18 mouse cellular contexts compared by ENCODE assay signal in the genomic region with DNA sequence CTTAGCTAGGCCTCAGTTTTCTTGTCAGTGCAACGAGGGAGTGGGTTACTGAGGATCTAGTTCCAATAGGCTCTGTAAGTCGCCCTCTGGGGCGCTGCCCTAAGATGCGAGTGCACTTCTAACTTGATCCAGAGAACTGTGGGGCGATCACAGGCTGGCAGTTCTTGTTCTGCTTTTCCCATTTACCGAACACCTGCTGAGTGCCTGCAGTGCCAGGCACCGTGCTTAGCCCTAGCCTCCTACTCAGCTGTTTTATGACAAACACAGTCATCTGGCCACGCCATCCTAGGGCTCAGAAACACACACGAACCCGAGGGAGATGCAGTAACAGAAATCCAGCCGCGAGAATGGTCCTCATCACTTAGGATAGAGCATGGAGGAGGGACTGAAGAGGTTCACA. TPM values are rescaled to one million over a fixed set of nuclear protein-coding genes. Genes with fewer than 3 reads are reported as not detected.
A peak's percentile ranks its signal among the peaks of the same experiment; 100 is the strongest.
DNase-seq lines count a peak whose midpoint lies in the region; ATAC-seq lines count a peak whose summit lies in the region.
"Had no signal": no experiment of that assay in that cellular context is flagged by ENCODE, and none has a peak within 500 bp of the region (broad histone marks: within the 10 kb centered on the region; RNA-seq: fewer than 3 reads in every experiment).

No protein-coding gene starts in this region.

- intact Hi-C loops in left cerebral cortex, postnatal 36 days (cut with DNase I): no loop called here

- H3K27me3 ChIP-seq in heart, embryonic 11.5 days (ENCODE audit: control insufficient read depth, insufficient read depth, low read length): peaks cover 6% of the 10 kb centered on the region
- no peaks in the 10 kb centered on the region for H3K27me3 ChIP-seq in neural tube, embryonic 12.5 days (replicated peaks)
- no peaks in the 10 kb centered on the region for H3K27me3 ChIP-seq in neural tube, embryonic 15.5 days (replicated peaks)
- no peaks in the 10 kb centered on the region for H3K27me3 ChIP-seq in embryonic facial prominence, embryonic 14.5 days (replicated peaks; ENCODE audit: control insufficient read depth, insufficient read depth, low read length)
- H3K27me3 ChIP-seq: hindbrain, embryonic 15.5 days had no signal

- WGBS in heart, embryonic 11.5 days (ENCODE audit: insufficient replicate concordance): 34% methylated on average over 12 of the region's 12 CpGs
- 33% methylated on average over 12 of the region's 12 CpGs for WGBS in neural tube, embryonic 12.5 days
- 31% methylated on average over 12 of the region's 12 CpGs for WGBS in neural tube, embryonic 15.5 days
- 28% methylated on average over 12 of the region's 12 CpGs for WGBS in embryonic facial prominence, embryonic 14.5 days

- H3K36me3 ChIP-seq in heart, embryonic 11.5 days (ENCODE audit: control insufficient read depth, insufficient read depth, low read length): no peaks in the 10 kb centered on the region
- 0 out of 2 replicates have a peak, but pooled peaks cover 4% of the 10 kb centered on the region for H3K36me3 ChIP-seq in neural tube, embryonic 12.5 days
- peaks cover 17% of the 10 kb centered on the region for H3K36me3 ChIP-seq in neural tube, embryonic 15.5 days
- no peaks in the 10 kb centered on the region for H3K36me3 ChIP-seq in embryonic facial prominence, embryonic 14.5 days (ENCODE audit: control insufficient read depth, insufficient read depth, low read length)
- H3K36me3 ChIP-seq: limb, embryonic 15.5 days had no signal

- H3K9ac ChIP-seq in heart, embryonic 11.5 days (ENCODE audit: low read depth, low read length): no peak overlapping the region
- H3K9ac ChIP-seq in neural tube, embryonic 12.5 days: no peak overlapping the region
- no peak overlapping the region for H3K9ac ChIP-seq in neural tube, embryonic 15.5 days (replicated peaks)
- no peak overlapping the region for H3K9ac ChIP-seq in embryonic facial prominence, embryonic 14.5 days (ENCODE audit: low read depth, low read length)
- H3K9ac ChIP-seq: hindbrain, embryonic 15.5 days; limb, embryonic 15.5 days; lung, embryonic 14.5 days had no signal

- no peak for DNase-seq in heart, adult 9 months (ENCODE audit: low spot score in 2 of 2)
- DNase-seq in embryonic facial prominence, embryonic 14.5 days (ENCODE audit: low spot score): no peak
- DNase-seq in left cerebral cortex, postnatal 36 days (ENCODE audit: low spot score in 2 of 2): no peak
- no peak for DNase-seq in right cerebral cortex, adult 18-20 months
- DNase-seq: adrenal gland, postnatal 14 days; kidney, adult 11 months; kidney, postnatal 36 days; layer of hippocampus, postnatal 36 days; lung, embryonic 14.5 days; right cerebral cortex, postnatal 25 days had no signal

- H3K4me1 ChIP-seq in heart, embryonic 11.5 days (ENCODE audit: control insufficient read depth, insufficient read depth, low read length): no peaks in the 10 kb centered on the region
- no peaks in the 10 kb centered on the region for H3K4me1 ChIP-seq in neural tube, embryonic 12.5 days
- H3K4me1 ChIP-seq in neural tube, embryonic 15.5 days: no peaks in the 10 kb centered on the region
- no peaks in the 10 kb centered on the region for H3K4me1 ChIP-seq in embryonic facial prominence, embryonic 14.5 days (ENCODE audit: control insufficient read depth, insufficient read depth, low read length)
- H3K4me1 ChIP-seq: hindbrain, embryonic 15.5 days; limb, embryonic 15.5 days had no signal

- no peaks in the 10 kb centered on the region for H3K9me3 ChIP-seq in heart, embryonic 11.5 days (replicated peaks; ENCODE audit: control insufficient read depth, low read length)
- no peaks in the 10 kb centered on the region for H3K9me3 ChIP-seq in neural tube, embryonic 12.5 days
- no peaks in the 10 kb centered on the region for H3K9me3 ChIP-seq in neural tube, embryonic 15.5 days (replicated peaks)
- H3K9me3 ChIP-seq in embryonic facial prominence, embryonic 14.5 days (ENCODE audit: control insufficient read depth, low read length): no peaks in the 10 kb centered on the region
- H3K9me3 ChIP-seq: hindbrain, embryonic 15.5 days; limb, embryonic 15.5 days had no signal

- H3K4me2 ChIP-seq in heart, embryonic 11.5 days: peak overlapping the region; percentile 0; the same call in 1 of the 2 replicates
- 0 out of 2 replicates have a peak overlapping the region, but pooled peaks have one; percentile 26 for H3K4me2 ChIP-seq in neural tube, embryonic 12.5 days (replicated peaks)
- H3K4me2 ChIP-seq in neural tube, embryonic 15.5 days: no peak overlapping the region
- H3K4me2 ChIP-seq in embryonic facial prominence, embryonic 14.5 days (ENCODE audit: low read depth, low read length): 0 out of 2 replicates have a peak overlapping the region, but pooled peaks have one; percentile 18
- H3K4me2 ChIP-seq: hindbrain, embryonic 15.5 days; limb, embryonic 15.5 days; lung, embryonic 14.5 days had no signal

- no peak overlapping the region for H3K4me3 ChIP-seq in heart, embryonic 11.5 days (ENCODE audit: low read depth, low read length)
- no peak overlapping the region for H3K4me3 ChIP-seq in neural tube, embryonic 12.5 days
- H3K4me3 ChIP-seq in neural tube, embryonic 15.5 days (replicated peaks): no peak overlapping the region
- no peak overlapping the region for H3K4me3 ChIP-seq in embryonic facial prominence, embryonic 14.5 days (ENCODE audit: low read depth, low read length)
- H3K4me3 ChIP-seq: hindbrain, embryonic 15.5 days; limb, embryonic 15.5 days had no signal

- no peak overlapping the region for H3K27ac ChIP-seq in heart, embryonic 11.5 days (ENCODE audit: low read depth, low read length)
- H3K27ac ChIP-seq in neural tube, embryonic 12.5 days: no peak overlapping the region
- no peak overlapping the region for H3K27ac ChIP-seq in neural tube, embryonic 15.5 days (replicated peaks)
- no peak overlapping the region for H3K27ac ChIP-seq in embryonic facial prominence, embryonic 14.5 days (replicated peaks; ENCODE audit: low read depth, low read length)
- H3K27ac ChIP-seq: hindbrain, embryonic 15.5 days; limb, embryonic 15.5 days had no signal

- no peak for ATAC-seq in heart, embryonic 11.5 days (replicated peaks; ENCODE audit: insufficient number of reproducible peaks, low FRiP score, low TSS enrichment)
- no peak for ATAC-seq in neural tube, embryonic 12.5 days (ENCODE audit: low FRiP score, low read depth)
- ATAC-seq in neural tube, embryonic 15.5 days (ENCODE audit: low FRiP score): no peak
- ATAC-seq in embryonic facial prominence, embryonic 14.5 days (ENCODE audit: low read depth): no peak

RNA-seq across cellular contexts. Expression of gene Mmp24, which starts 17.8 kb away (rescaled TPM):
- polyA plus RNA-seq in heart, embryonic 11.5 days (2014; fragmentation: Nextera tagmentation; extraction: Ambion mirVana): 0.04 TPM in 1 of 2 replicates, not detected in the other
- 7.3 and 8.8 TPM in 2 replicates for polyA plus RNA-seq in neural tube, embryonic 12.5 days (2016; fragmentation: Nextera tagmentation; extraction: Ambion mirVana)
- 13.6 and 16.2 TPM in 2 replicates for polyA plus RNA-seq in neural tube, embryonic 15.5 days (2015; fragmentation: Nextera tagmentation; extraction: Ambion mirVana)
- 0.51 TPM in 2 replicates for polyA plus RNA-seq in embryonic facial prominence, embryonic 14.5 days (2014; fragmentation: Nextera tagmentation; extraction: Ambion mirVana)
- 10 to 100 TPM; 33.8 to 38.0 TPM for total RNA-seq in left cerebral cortex, postnatal 36 days (2021)
- total RNA-seq: gastrocnemius, adult 8-10 months; heart, adult 8-10 months had no signal
- polyA plus RNA-seq: lung, embryonic 14.5 days had no signal

RNA-seq across cellular contexts. Expression of gene BC029722, which starts 26.3 kb away (rescaled TPM):
- 5.6 and 5.7 TPM in 2 replicates for polyA plus RNA-seq in heart, embryonic 11.5 days (2014; fragmentation: Nextera tagmentation; extraction: Ambion mirVana)
- polyA plus RNA-seq in neural tube, embryonic 12.5 days (2016; fragmentation: Nextera tagmentation; extraction: Ambion mirVana): 20.8 and 23.7 TPM in 2 replicates
- 44.9 and 45.3 TPM in 2 replicates for polyA plus RNA-seq in neural tube, embryonic 15.5 days (2015; fragmentation: Nextera tagmentation; extraction: Ambion mirVana)
- polyA plus RNA-seq in embryonic facial prominence, embryonic 14.5 days (2014; fragmentation: Nextera tagmentation; extraction: Ambion mirVana): 10.8 and 12.2 TPM in 2 replicates
- 10 to 100 TPM; 54.9 to 65.9 TPM for total RNA-seq in left cerebral cortex, postnatal 36 days (2021)

RNA-seq across cellular contexts. Expression of gene Eif6, which starts 33.8 kb away (rescaled TPM):
- polyA plus RNA-seq in heart, embryonic 11.5 days (2014; fragmentation: Nextera tagmentation; extraction: Ambion mirVana): 138 and 148 TPM in 2 replicates
- 173 and 177 TPM in 2 replicates for polyA plus RNA-seq in neural tube, embryonic 12.5 days (2016; fragmentation: Nextera tagmentation; extraction: Ambion mirVana)
- 153 and 171 TPM in 2 replicates for polyA plus RNA-seq in neural tube, embryonic 15.5 days (2015; fragmentation: Nextera tagmentation; extraction: Ambion mirVana)
- polyA plus RNA-seq in embryonic facial prominence, embryonic 14.5 days (2014; fragmentation: Nextera tagmentation; extraction: Ambion mirVana): 151 and 162 TPM in 2 replicates
- total RNA-seq in left cerebral cortex, postnatal 36 days (2021): 10 to 100 TPM; 66.1 to 80.5 TPM

RNA-seq across cellular contexts. Expression of gene Fam83c, which starts 41.8 kb away (rescaled TPM):
- 0.06 and 0.15 TPM in 2 replicates for polyA plus RNA-seq in heart, embryonic 11.5 days (2014; fragmentation: Nextera tagmentation; extraction: Ambion mirVana)
- polyA plus RNA-seq in neural tube, embryonic 12.5 days (2016; fragmentation: Nextera tagmentation; extraction: Ambion mirVana): 0.63 TPM in 2 replicates
- polyA plus RNA-seq in neural tube, embryonic 15.5 days (2015; fragmentation: Nextera tagmentation; extraction: Ambion mirVana): 0.52 and 0.72 TPM in 2 replicates
- 0.74 and 1.1 TPM in 2 replicates for polyA plus RNA-seq in embryonic facial prominence, embryonic 14.5 days (2014; fragmentation: Nextera tagmentation; extraction: Ambion mirVana)
- total RNA-seq in left cerebral cortex, postnatal 36 days (2021): not detected
- total RNA-seq: adrenal gland, postnatal 14 days; gastrocnemius, adult 8-10 months; heart, adult 8-10 months; layer of hippocampus, postnatal 36 days had no signal
- polyA plus RNA-seq: cortical plate, adult 2 months had no signal

RNA-seq across cellular contexts. Expression of gene Procr, which starts 42.0 kb away (rescaled TPM):
- 8.6 and 9.2 TPM in 2 replicates for polyA plus RNA-seq in heart, embryonic 11.5 days (2014; fragmentation: Nextera tagmentation; extraction: Ambion mirVana)
- 3.8 and 4.0 TPM in 2 replicates for polyA plus RNA-seq in neural tube, embryonic 12.5 days (2016; fragmentation: Nextera tagmentation; extraction: Ambion mirVana)
- 4.2 and 5.0 TPM in 2 replicates for polyA plus RNA-seq in neural tube, embryonic 15.5 days (2015; fragmentation: Nextera tagmentation; extraction: Ambion mirVana)
- 8.1 and 9.1 TPM in 2 replicates for polyA plus RNA-seq in embryonic facial prominence, embryonic 14.5 days (2014; fragmentation: Nextera tagmentation; extraction: Ambion mirVana)
- under 1 TPM; 0.82 to 0.86 TPM for total RNA-seq in left cerebral cortex, postnatal 36 days (2021)
